Mouse (Mus musculus) T-helper 2 cell (primary cell): ENCODE data around the gene Ddias.

ENCODE experiments used
- in situ Hi-C: fragments of 300-600 bp; cut with MboI, MseI; formaldehyde crosslinking; loops from one replicate; pipeline ENCODE4 v1.15.1; 2025; ENCODE audit warnings: high pct_unique_total_duplicates

Gene Ddias

GRCm38 (mm10) chr7:92870161-92870560 is 3.9 kb downstream of the Ddias start:
- in situ Hi-C loops = loop anchor here (5.0 to 10.0 kb wide), 3 partner anchors 128 to 305 kb away; partner anchors contain the start of genes Ankrd42, Ccdc90b and Rab30

DNA sequence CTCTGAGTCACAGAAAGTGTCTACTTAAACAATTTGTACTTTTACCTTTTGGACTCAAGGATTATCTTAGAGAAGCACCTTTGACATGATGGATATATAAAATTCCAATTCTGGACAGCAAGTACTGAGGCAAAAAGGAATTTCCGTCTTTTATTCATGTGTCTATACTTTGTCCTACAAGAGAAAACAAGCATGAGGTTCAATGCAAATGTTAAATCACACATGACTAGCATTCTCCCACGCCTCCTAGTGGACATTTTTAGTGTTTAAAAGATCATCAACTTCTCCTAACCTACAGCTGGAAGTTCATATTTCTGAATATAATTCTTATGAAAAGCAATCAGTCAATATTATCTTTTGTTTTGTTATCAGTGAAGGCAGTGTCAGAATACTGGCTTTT is 7.5 kb downstream of the Ddias start:
- in situ Hi-C loops = no loop called here

GRCm38 (mm10) chr7:92848246-92848645 is 25.8 kb downstream of the Ddias start:
- in situ Hi-C loops = no loop called here

GRCm38 (mm10) chr7:92842254-92842653 is 31.8 kb downstream of the Ddias start:
- in situ Hi-C loops = no loop called here

GRCm38 (mm10) chr7:92837907-92838306 is 36.1 kb downstream of the Ddias start:
- in situ Hi-C loops = no loop called here

DNA sequence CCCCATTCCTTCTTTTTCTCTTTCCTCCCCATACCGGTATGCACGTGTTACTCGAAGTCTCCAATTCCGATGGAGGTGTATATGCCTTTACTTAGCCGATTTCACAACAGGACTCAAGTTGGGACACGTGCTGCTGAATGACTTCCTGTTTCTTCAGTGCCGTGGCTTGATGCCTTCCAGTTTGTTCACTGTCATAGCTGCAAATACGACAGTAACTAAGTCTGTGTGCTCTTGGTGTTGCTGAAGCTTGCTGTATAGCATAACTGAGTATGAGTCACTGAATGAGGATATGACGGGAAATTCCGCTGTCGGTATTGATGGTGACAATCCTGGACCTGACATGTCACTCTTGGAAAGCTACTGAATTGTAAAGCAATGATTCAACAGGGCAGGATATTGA is 36.8 kb downstream of the Ddias start:
- in situ Hi-C loops = no loop called here

DNA sequence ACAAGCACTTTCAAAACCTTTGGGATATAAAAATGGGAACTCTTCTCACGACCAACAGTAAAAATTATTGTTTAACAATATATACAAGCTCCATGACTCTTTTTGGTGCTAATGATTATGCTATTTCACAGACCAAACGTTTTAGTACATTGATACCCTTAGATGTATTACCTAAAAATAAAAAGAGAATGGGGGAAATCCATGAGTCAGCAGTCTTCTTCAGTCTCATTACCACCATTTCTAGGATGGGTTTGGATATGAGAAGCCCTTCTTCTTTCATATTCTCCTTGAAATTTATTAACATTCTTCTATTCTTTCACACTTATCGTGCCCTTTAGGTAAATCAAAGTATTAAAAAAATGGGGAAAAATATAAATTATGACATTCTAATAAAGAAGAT is 37.6 kb downstream of the Ddias start:
- in situ Hi-C loops = no loop called here

DNA sequence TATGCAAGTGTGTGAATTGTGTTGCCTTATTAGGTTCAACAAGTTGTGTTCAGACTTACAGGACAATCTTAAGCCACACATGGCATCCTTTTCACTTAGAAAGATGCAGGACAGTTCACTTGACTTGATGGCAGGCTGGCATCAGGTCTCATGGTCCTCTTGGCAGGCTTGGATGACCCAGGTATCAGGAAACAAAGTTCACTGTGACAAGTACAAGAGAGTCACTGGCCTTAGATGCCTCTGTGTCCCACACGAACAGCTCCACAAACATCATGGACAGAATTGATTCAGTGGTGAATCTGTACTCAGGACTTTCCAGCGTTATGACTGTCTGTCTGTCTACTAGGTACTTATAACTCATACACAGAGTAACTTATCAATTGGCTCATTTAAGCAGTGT is 39.7 kb downstream of the Ddias start:
- in situ Hi-C loops = no loop called here

DNA sequence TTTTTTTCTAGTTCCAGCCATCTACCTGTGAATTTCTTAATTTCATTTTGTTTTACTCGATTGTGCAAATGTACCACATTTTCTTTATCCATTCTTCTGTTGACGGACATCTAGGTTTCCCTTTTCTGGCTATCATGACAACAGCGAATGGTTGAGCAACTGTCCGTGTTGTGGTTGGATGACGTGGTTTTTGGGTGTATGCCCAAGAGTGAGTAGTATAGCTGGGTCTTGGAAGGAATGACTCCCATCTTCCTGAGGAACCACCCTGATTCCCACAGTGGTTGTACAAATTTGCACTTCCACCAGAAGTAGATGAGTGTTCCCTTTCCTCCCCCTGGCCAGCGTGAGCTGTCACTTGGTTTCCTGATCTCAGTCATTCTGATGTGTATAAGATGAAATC is 41.7 kb downstream of the Ddias start:
- in situ Hi-C loops = no loop called here

GRCm38 (mm10) chr7:92827981-92828380 is 46.1 kb downstream of the Ddias start:
- in situ Hi-C loops = no loop called here

DNA sequence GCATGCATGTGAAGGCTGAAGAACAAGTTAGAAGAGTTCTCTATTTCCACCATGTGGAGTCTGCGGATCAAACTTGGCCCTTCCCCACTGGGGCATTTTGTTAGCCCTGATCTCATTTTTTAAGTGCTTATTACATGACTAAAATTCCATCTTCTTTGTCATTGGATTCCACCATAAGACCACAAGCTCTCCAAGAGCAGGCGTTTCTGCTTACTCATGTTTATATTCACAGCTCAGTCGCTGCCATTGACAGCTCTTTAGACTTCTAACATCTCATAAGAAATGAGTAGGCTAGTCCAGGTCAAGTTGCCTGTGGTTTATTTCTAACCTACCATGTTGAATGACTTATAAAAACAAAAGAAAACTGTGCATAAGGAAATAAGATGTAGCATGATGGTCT is 47.8 kb downstream of the Ddias start:
- in situ Hi-C loops = no loop called here

DNA sequence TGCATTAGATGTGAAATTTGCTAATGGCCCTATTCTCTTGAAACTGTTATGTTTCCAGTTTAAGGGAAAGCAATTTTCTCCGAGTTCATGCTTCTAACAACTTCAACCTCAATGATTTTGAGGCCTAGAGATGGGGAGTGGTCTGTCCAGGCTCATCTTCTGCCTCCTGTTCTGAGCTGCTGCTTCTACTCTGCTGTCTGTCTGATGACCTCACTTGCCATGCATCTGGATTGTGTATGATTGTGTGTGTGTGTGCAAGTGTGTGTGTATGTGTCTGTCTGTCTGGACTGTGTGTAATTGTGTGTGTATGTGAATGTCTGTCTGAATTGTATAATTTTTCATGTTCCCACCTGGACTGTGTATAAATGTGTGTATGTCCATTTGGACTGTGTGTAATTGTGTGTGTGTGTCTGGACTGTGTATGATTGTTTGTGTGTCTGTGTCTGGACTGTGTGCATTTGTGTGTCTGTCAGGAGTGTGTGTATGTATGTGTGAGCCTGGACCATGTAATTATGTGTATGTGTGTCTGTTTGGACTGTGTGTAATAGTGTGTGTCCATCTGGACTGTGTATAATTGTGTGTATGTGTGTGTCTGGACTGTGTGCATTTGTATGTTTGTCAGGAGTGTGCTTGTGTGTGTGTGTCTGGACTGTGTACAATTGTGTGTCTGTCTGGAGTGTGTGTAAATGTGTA is 51.5 kb downstream of the Ddias start:
- in situ Hi-C loops = loop anchor here (5.0 kb wide), 1 partner anchor 55 kb away; no protein-coding TSS in a partner anchor

DNA sequence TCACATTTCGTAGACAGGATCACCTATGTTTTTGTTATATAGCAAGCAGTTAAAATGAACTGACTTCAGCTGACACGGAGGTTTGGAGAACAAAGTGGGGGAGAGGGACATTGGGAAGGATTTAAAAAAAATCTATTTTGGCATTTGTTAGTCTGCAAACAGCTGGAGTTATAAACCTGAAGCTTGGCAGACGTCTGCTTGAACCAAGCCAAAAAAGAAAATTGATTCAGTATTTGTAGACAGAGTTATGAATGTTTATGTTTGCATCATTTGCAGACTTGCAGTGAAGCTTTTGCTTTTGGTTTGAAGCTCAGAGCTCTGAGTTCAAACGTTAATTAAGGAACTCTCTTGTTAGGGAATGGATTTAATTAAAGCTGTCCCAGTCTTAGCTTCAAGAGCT is 52.2 kb downstream of the Ddias start:
- in situ Hi-C loops = loop anchor here (5.0 kb wide), 1 partner anchor 55 kb away; no protein-coding TSS in a partner anchor

- in situ Hi-C loops = loop anchor here (5.0 kb wide), 1 partner anchor 54 kb away; no protein-coding TSS in a partner anchor
Observed at GRCm38 (mm10) chr7:92820941-92821465, 53.0 kb downstream of the Ddias start.

DNA sequence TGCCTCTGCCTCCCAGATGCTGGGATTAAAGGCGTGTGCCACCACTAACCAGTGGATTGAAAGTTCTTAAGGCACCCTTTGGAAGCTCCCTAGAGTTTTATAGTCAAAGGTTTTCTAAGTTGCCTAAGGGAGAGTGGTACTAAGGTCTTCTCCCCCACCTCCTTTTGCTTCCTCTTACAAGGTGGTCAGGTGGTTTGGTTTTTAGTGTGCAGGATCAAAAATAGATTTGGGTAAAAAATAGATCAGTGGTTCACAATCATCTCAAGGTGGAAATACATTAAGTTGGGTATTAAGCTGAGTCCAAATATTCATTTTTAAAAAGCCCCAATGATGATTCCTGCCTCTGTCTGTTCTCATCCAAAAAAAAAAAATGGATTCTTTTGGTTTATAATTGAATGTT is 53.6 kb downstream of the Ddias start:
- in situ Hi-C loops = loop anchor here (5.0 kb wide), 1 partner anchor 53 kb away; no protein-coding TSS in a partner anchor

DNA sequence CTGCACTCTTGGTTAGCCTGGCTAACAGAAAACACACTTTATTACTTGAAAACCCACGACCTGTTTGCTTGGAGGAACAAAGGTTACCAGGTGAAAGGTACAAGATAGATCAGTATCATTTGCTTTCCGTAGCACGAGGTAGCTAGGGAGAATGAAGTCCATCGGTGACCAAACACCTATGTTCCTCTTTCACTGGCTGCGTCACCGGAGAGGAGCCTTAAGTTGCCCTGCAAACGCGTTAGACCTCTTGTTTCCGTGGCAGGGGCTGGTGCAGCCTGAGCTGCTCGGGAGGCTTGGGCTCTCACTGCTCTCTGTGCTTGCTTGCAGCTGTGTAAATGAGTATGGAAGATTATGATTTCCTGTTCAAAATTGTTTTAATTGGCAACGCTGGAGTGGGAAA is 54.4 kb downstream of the Ddias start:
- in situ Hi-C loops = loop anchor here (5.0 kb wide), 1 partner anchor 52 kb away; no protein-coding TSS in a partner anchor

- in situ Hi-C loops = no loop called here
Observed at GRCm38 (mm10) chr7:92817886-92818285, 56.2 kb downstream of the Ddias start.

DNA sequence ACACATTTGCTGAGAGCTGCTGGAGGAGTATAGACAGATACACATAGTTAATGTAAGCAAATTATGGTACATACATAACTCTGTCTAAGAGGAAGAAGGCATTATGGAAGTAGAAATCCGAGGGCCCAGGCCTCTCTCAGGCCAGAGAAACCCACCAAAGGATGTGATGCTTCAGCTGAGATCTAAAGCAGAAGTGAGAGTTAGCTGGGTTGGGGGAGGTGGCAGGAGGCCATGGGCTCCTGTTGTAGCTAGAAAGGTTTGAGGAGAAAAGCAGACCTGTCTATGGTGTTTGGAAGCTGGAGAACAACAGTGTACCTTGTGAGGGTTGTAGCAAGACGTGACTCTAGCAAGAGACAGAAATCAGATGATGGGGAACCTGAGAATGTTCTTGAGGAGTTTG is 56.8 kb downstream of the Ddias start:
- in situ Hi-C loops = no loop called here

DNA sequence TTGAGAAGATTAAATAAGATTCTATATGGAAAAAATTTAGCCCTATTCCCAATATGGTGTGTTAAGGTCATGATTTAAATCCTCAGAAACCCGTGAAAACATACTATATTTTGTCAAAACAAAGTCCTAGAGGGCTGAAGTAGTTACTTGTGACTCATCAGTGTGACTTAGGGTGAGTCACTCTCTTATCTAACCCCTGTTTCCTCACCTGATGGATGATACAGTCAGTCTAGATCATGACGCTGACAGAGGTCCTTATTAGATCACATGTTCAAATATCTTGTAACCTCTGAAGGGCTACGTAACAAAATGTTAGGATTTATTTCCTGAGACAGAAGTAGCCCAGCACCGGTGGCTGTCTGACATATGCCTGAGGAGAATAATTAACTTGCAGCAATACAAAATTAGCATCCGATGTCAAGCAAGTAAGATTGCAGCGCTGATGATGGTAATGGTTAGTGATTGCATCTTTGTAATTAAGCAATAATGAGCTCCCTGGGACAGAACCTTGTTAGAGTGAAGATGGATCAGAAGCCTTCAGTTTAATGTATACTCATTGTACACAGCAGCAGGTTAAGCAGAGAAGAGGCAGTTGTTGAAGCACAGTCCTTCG is 62.3 kb downstream of the Ddias start:
- in situ Hi-C loops = no loop called here
